Comparison of ENCODE assay signal across 26 mouse cellular contexts in the genomic region with DNA sequence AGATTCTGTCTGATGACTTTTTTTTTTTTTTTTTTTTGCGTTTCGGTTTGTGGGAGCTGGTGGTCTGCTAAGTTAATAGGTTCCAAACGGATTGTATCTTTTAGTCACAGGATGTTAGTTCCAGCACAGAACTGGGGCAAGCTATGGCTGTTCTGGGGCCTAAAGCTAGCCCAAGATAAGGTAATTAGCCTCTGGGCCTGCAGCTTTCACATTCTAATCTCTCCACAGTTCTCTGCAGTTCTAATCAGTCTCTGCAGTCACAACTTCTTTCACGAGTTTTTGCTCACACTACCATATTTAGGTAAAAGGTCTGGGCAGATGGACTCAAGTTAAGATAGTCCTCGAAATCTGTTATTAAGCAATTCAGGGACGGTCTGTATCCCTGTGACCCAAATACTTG. TPM values are rescaled to one million over a fixed set of nuclear protein-coding genes. Genes with fewer than 3 reads are reported as not detected.
DNase-seq lines count a peak whose midpoint lies in the region; ATAC-seq and TF ChIP-seq lines count a peak whose summit lies in the region.
"Had no signal": no experiment of that assay in that cellular context is flagged by ENCODE, and none has a peak within 500 bp of the region (broad histone marks: within the 10 kb centered on the region; RNA-seq: fewer than 3 reads in every experiment).

No protein-coding gene starts in this region.

- H3K4me3 ChIP-seq in liver, adult 2 months (ENCODE audit: insufficient read depth, low read depth, low read length): no peak overlapping the region
- H3K4me3 ChIP-seq in liver, postnatal 0 days (ENCODE audit: low read depth, low read length): no peak overlapping the region
- H3K4me3 ChIP-seq in liver, embryonic 14.5 days (ENCODE audit: insufficient read depth in 1 of 2, low read depth in 2 of 2, low read length in 2 of 2): no peak overlapping the region
- no peak overlapping the region for H3K4me3 ChIP-seq in hindbrain, embryonic 16.5 days (ENCODE audit: low read length)
- no peak overlapping the region for H3K4me3 ChIP-seq in intestine, embryonic 15.5 days (replicated peaks)
- H3K4me3 ChIP-seq in forebrain, embryonic 10.5 days: no peak overlapping the region
- H3K4me3 ChIP-seq: embryonic facial prominence, embryonic 12.5 days; embryonic facial prominence, embryonic 15.5 days; forebrain, embryonic 12.5 days; forebrain, embryonic 15.5 days; heart, embryonic 12.5 days; heart, embryonic 15.5 days; hindbrain, embryonic 10.5 days; hindbrain, embryonic 13.5 days had no signal

- H3K79me2 ChIP-seq in liver, adult 2 months (ENCODE audit: control insufficient read depth, insufficient read depth, low read length): no peaks in the 10 kb centered on the region

- H3K27ac ChIP-seq in liver, adult 2 months (replicated peaks; ENCODE audit: insufficient read depth, low read depth, low read length): no peak overlapping the region
- no peak overlapping the region for H3K27ac ChIP-seq in liver, postnatal 0 days (ENCODE audit: low read depth)
- H3K27ac ChIP-seq in liver, embryonic 14.5 days: no peak overlapping the region
- H3K27ac ChIP-seq in hindbrain, embryonic 16.5 days (ENCODE audit: low read depth, low read length): no peak overlapping the region
- no peak overlapping the region for H3K27ac ChIP-seq in intestine, embryonic 15.5 days
- H3K27ac ChIP-seq in forebrain, embryonic 10.5 days: no peak overlapping the region
- H3K27ac ChIP-seq: embryonic facial prominence, embryonic 12.5 days; embryonic facial prominence, embryonic 15.5 days; forebrain, embryonic 12.5 days; forebrain, embryonic 15.5 days; heart, embryonic 15.5 days; hindbrain, embryonic 10.5 days; hindbrain, embryonic 13.5 days; hindbrain, postnatal 0 days had no signal

- H3K9me3 ChIP-seq in liver, postnatal 0 days (ENCODE audit: low read length): no peaks in the 10 kb centered on the region
- H3K9me3 ChIP-seq in liver, embryonic 14.5 days (ENCODE audit: control insufficient read depth, low read length): no peaks in the 10 kb centered on the region
- H3K9me3 ChIP-seq in hindbrain, embryonic 16.5 days (ENCODE audit: control insufficient read depth, low read length): no peaks in the 10 kb centered on the region
- no peaks in the 10 kb centered on the region for H3K9me3 ChIP-seq in intestine, embryonic 15.5 days
- H3K9me3 ChIP-seq in forebrain, embryonic 10.5 days: no peaks in the 10 kb centered on the region
- H3K9me3 ChIP-seq: embryonic facial prominence, embryonic 12.5 days; embryonic facial prominence, embryonic 15.5 days; forebrain, embryonic 12.5 days; forebrain, embryonic 15.5 days; heart, embryonic 12.5 days; heart, embryonic 15.5 days; hindbrain, embryonic 10.5 days; hindbrain, embryonic 13.5 days had no signal

- peak; percentile 22 for DNase-seq in liver, adult 2 months (ENCODE audit: extremely low read depth, low read depth, low spot score)
- no peak for DNase-seq in liver, postnatal 0 days
- DNase-seq in c-Kit-positive CD71-positive TER-119-positive erythroid progenitor cells, embryonic 14.5 days (ENCODE audit: low spot score): peak; percentile 3
- DNase-seq in liver, embryonic 14.5 days (ENCODE audit: low read depth in 3 of 3, low spot score in 3 of 3): no peak
- DNase-seq in forebrain, embryonic 10.5 days (ENCODE audit: extremely low spot score, low spot score): no peak
- DNase-seq: adrenal gland, adult 8-10 months; adrenal gland, postnatal 25 days; cerebellum, adult 18-20 months; cerebellum, adult 9-10 months; cerebellum, postnatal 14 days; gastrocnemius, postnatal 25 days; heart, adult 18-20 months; heart, postnatal 10 days; heart, postnatal 36 days had no signal

- no peaks in the 10 kb centered on the region for H3K4me1 ChIP-seq in liver, adult 2 months (ENCODE audit: control insufficient read depth, insufficient read depth, low read length)
- H3K4me1 ChIP-seq in liver, postnatal 0 days (ENCODE audit: insufficient read depth): no peaks in the 10 kb centered on the region
- H3K4me1 ChIP-seq in liver, embryonic 14.5 days (replicated peaks; ENCODE audit: control insufficient read depth in 2 of 2, insufficient read depth in 2 of 2, low read length in 1 of 2): no peaks in the 10 kb centered on the region
- no peaks in the 10 kb centered on the region for H3K4me1 ChIP-seq in hindbrain, embryonic 16.5 days (ENCODE audit: control insufficient read depth, insufficient read depth, low read depth, low read length)
- no peaks in the 10 kb centered on the region for H3K4me1 ChIP-seq in intestine, embryonic 15.5 days (replicated peaks)
- no peaks in the 10 kb centered on the region for H3K4me1 ChIP-seq in forebrain, embryonic 10.5 days
- H3K4me1 ChIP-seq: embryonic facial prominence, embryonic 12.5 days; embryonic facial prominence, embryonic 15.5 days; forebrain, embryonic 12.5 days; forebrain, embryonic 15.5 days; heart, embryonic 12.5 days; heart, embryonic 15.5 days; hindbrain, embryonic 10.5 days; hindbrain, embryonic 13.5 days had no signal

- no peak overlapping the region for H3K4me2 ChIP-seq in liver, postnatal 0 days (ENCODE audit: low read depth, low read length)
- H3K4me2 ChIP-seq in liver, embryonic 14.5 days (ENCODE audit: low read depth): no peak overlapping the region
- H3K4me2 ChIP-seq in hindbrain, embryonic 16.5 days (ENCODE audit: low read length): no peak overlapping the region
- no peak overlapping the region for H3K4me2 ChIP-seq in intestine, embryonic 15.5 days (replicated peaks)
- H3K4me2 ChIP-seq: embryonic facial prominence, embryonic 12.5 days; embryonic facial prominence, embryonic 15.5 days; forebrain, embryonic 12.5 days; forebrain, embryonic 15.5 days; heart, embryonic 12.5 days; heart, embryonic 15.5 days; hindbrain, embryonic 13.5 days had no signal

- no peak for TF ChIP-seq POLR2A in liver, adult 2 months (IDR thresholded peaks at IDR 0.05; ENCODE audit: extremely low read depth, insufficient read depth, low read length)

- H3K36me3 ChIP-seq in liver, adult 2 months (ENCODE audit: control insufficient read depth, insufficient read depth, low read length): no peaks in the 10 kb centered on the region
- no peaks in the 10 kb centered on the region for H3K36me3 ChIP-seq in liver, postnatal 0 days (replicated peaks; ENCODE audit: insufficient read depth, low read length)
- H3K36me3 ChIP-seq in liver, embryonic 14.5 days (replicated peaks; ENCODE audit: control insufficient read depth, insufficient read depth, low read depth): no peaks in the 10 kb centered on the region
- no peaks in the 10 kb centered on the region for H3K36me3 ChIP-seq in hindbrain, embryonic 16.5 days (ENCODE audit: control insufficient read depth, insufficient read depth, low read length)
- no peaks in the 10 kb centered on the region for H3K36me3 ChIP-seq in intestine, embryonic 15.5 days
- H3K36me3 ChIP-seq in forebrain, embryonic 10.5 days (replicated peaks): no peaks in the 10 kb centered on the region
- H3K36me3 ChIP-seq: embryonic facial prominence, embryonic 12.5 days; embryonic facial prominence, embryonic 15.5 days; forebrain, embryonic 12.5 days; forebrain, embryonic 15.5 days; heart, embryonic 12.5 days; heart, embryonic 15.5 days; hindbrain, embryonic 10.5 days; hindbrain, embryonic 13.5 days had no signal

- no peak for TF ChIP-seq EP300 in liver, postnatal 0 days (IDR thresholded peaks at IDR 0.05; ENCODE audit: low read depth)
- no peak for TF ChIP-seq EP300 in liver, embryonic 14.5 days (IDR thresholded peaks at IDR 0.05; ENCODE audit: low read depth)

- ATAC-seq in liver, postnatal 0 days: no peak
- ATAC-seq in liver, embryonic 14.5 days (ENCODE audit: insufficient read depth): peak; percentile 26; the same call in 1 of the 2 replicates
- ATAC-seq in hindbrain, embryonic 16.5 days: no peak
- no peak for ATAC-seq in intestine, embryonic 15.5 days
- ATAC-seq: forebrain, embryonic 15.5 days; hindbrain, postnatal 0 days; Patski had no signal

- no peaks in the 10 kb centered on the region for H3K27me3 ChIP-seq in liver, adult 2 months (ENCODE audit: control insufficient read depth, insufficient read depth, low read length)
- peaks cover 4% of the 10 kb centered on the region; the same call in 1 of the 2 replicates for H3K27me3 ChIP-seq in liver, postnatal 0 days (ENCODE audit: insufficient read depth, low read length)
- H3K27me3 ChIP-seq in liver, embryonic 14.5 days (ENCODE audit: control insufficient read depth, insufficient read depth, low read length): no peaks in the 10 kb centered on the region
- no peaks in the 10 kb centered on the region for H3K27me3 ChIP-seq in hindbrain, embryonic 16.5 days (replicated peaks; ENCODE audit: control insufficient read depth, insufficient read depth, low read length)
- H3K27me3 ChIP-seq in intestine, embryonic 15.5 days (replicated peaks): no peaks in the 10 kb centered on the region
- peaks cover 14% of the 10 kb centered on the region; the same call in 1 of the 2 replicates for H3K27me3 ChIP-seq in forebrain, embryonic 10.5 days (ENCODE audit: poor library complexity, severe bottlenecking)
- H3K27me3 ChIP-seq: embryonic facial prominence, embryonic 12.5 days; embryonic facial prominence, embryonic 15.5 days; forebrain, embryonic 12.5 days; forebrain, embryonic 15.5 days; heart, embryonic 12.5 days; heart, embryonic 15.5 days; hindbrain, embryonic 13.5 days had no signal

- TF ChIP-seq CTCF in liver, adult 2 months (IDR thresholded peaks at IDR 0.05; ENCODE audit: low read depth, low read length): no peak
- TF ChIP-seq CTCF in liver, postnatal 0 days (IDR thresholded peaks at IDR 0.05; ENCODE audit: low read depth): no peak
- TF ChIP-seq CTCF in liver, embryonic 14.5 days (IDR thresholded peaks at IDR 0.05; ENCODE audit: low read depth): no peak

- no peak overlapping the region for H3K9ac ChIP-seq in liver, adult 2 months (ENCODE audit: low read depth, low read length)
- H3K9ac ChIP-seq in liver, postnatal 0 days (replicated peaks): no peak overlapping the region
- no peak overlapping the region for H3K9ac ChIP-seq in liver, embryonic 14.5 days (replicated peaks)
- H3K9ac ChIP-seq in hindbrain, embryonic 16.5 days (ENCODE audit: low read depth, low read length): no peak overlapping the region
- H3K9ac ChIP-seq in intestine, embryonic 15.5 days: no peak overlapping the region
- H3K9ac ChIP-seq: embryonic facial prominence, embryonic 12.5 days; embryonic facial prominence, embryonic 15.5 days; forebrain, embryonic 12.5 days; forebrain, embryonic 15.5 days; heart, embryonic 12.5 days; heart, embryonic 15.5 days; hindbrain, embryonic 13.5 days had no signal

- WGBS in liver, adult 2 months: 43% methylated on average over 6 of the region's 6 CpGs
- WGBS in liver, postnatal 0 days (ENCODE audit: insufficient replicate concordance): 53% methylated on average over 6 of the region's 6 CpGs
- 29% methylated on average over 6 of the region's 6 CpGs for WGBS in liver, embryonic 14.5 days (ENCODE audit: insufficient replicate concordance)
- WGBS in hindbrain, embryonic 16.5 days: 82% methylated on average over 6 of the region's 6 CpGs
- 67% methylated on average over 6 of the region's 6 CpGs for WGBS in intestine, embryonic 15.5 days
- WGBS in forebrain, embryonic 10.5 days: 84% methylated on average over 6 of the region's 6 CpGs

RNA-seq across cellular contexts. Expression of a gene that starts 39.5 kb away (rescaled TPM):
- total RNA-seq in liver, adult 2 months (2014; rRNA removed): not detected in 2 replicates
- polyA plus RNA-seq in liver, adult 2 months (2012; rRNA removed): not detected in 2 replicates
- polyA plus RNA-seq in liver, postnatal 0 days (2015; fragmentation: Nextera tagmentation; extraction: Ambion mirVana): not detected in 2 replicates
- polyA plus RNA-seq in liver, embryonic 14.5 days (2012; rRNA removed): 0.04 TPM in 2 replicates
- polyA plus RNA-seq in liver, embryonic 14.5 days (2014; fragmentation: Nextera tagmentation; extraction: Ambion mirVana): 0.03 and 0.10 TPM in 2 replicates
- 10.4 and 11.6 TPM in 2 replicates for polyA plus RNA-seq in hindbrain, embryonic 16.5 days (2015; fragmentation: Nextera tagmentation; extraction: Ambion mirVana)
- polyA plus RNA-seq in intestine, embryonic 15.5 days (2015; fragmentation: Nextera tagmentation; extraction: Ambion mirVana): 1.2 and 1.4 TPM in 2 replicates
- polyA plus RNA-seq in forebrain, embryonic 10.5 days (2016; fragmentation: Nextera tagmentation; extraction: Ambion mirVana): 9.3 and 10.0 TPM in 2 replicates

Comparison
In these comparisons a context has a peak if more than half of its experiments do, and no peak if none do; other contexts are left out.
1. DNase-seq: peak in liver, adult 2 months (single experiment) and c-Kit-positive CD71-positive TER-119-positive erythroid progenitor cells, embryonic 14.5 days (single experiment); none in liver, postnatal 0 days (single experiment), liver, embryonic 14.5 days (0 of 3) and forebrain, embryonic 10.5 days (single experiment).